Mouse (Mus musculus) bone marrow macrophage, adult 2 months (primary cell): ENCODE data around the gene Bnip3.

ENCODE experiments used
- CTCF ChIP-seq: IDR thresholded peaks from 2 replicates; pipeline ENCODE4 v1.5.1; 2012; ENCODE audit warnings: low read depth, mild to moderate bottlenecking, low read length, moderate library complexity
- POLR2A ChIP-seq: IDR thresholded peaks from 2 replicates; pipeline ENCODE4 v1.6.1; 2012; ENCODE audit warnings: mild to moderate bottlenecking, low read depth, low read length, borderline replicate concordance

DNA sequence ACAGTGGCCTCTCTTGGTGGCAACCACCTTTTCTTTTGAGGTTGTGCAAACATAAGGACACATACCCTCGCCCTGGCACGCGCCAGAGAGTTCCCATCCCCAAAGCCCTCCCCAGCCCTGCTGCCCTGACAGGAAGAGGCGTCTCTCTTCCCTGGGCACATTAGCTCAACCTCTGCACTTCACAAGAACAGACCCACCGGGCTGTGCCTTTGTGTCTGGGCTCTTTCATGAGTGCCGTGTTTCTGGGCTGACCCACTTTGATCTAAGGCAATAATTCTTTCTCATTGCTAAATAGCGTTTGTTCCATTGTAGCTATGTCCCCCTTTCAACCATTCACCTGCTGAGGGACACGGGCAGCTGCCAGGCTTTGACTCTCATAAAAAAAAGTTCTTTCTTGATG lies 39.0 kb upstream of the Bnip3 start:
- TF ChIP-seq CTCF (no peak), POLR2A (no peak)
